Mouse (Mus musculus): ENCODE measurements around the gene Osbpl10. TPM values are rescaled to one million over a fixed set of nuclear protein-coding genes. Genes with fewer than 3 reads are reported as not detected.
A peak's percentile ranks its signal among the peaks of the same experiment; 100 is the strongest.
"Not testable (repeated sequence)": the region's sequence is repeated elsewhere in the genome, so short reads cannot be mapped to it uniquely, and the experiment has no call there.

Osbpl10 gene
- total RNA-seq, 2 experiments from 2014 or later = not detected

- ATAC-seq (replicated peaks; ENCODE audit: poor library complexity) = no peak
Observed at GRCm38 (mm10) chr9:115030581-115030980, 52.2 kb downstream of the Osbpl10 start.

- ATAC-seq (replicated peaks; ENCODE audit: poor library complexity) = not testable (repeated sequence)
Observed at GRCm38 (mm10) chr9:115031046-115031445, 52.7 kb downstream of the Osbpl10 start.

GRCm38 (mm10) chr9:115032786-115033185, 54.4 kb downstream of the Osbpl10 start:
- ATAC-seq (replicated peaks; ENCODE audit: poor library complexity) = no peak

GRCm38 (mm10) chr9:115034271-115034670, 55.9 kb downstream of the Osbpl10 start:
- no peak for ATAC-seq (replicated peaks; ENCODE audit: poor library complexity)

- ATAC-seq (replicated peaks; ENCODE audit: poor library complexity) = no peak
Observed at GRCm38 (mm10) chr9:115034788-115035187, 56.4 kb downstream of the Osbpl10 start.

- no peak for ATAC-seq (replicated peaks; ENCODE audit: poor library complexity)
Observed at GRCm38 (mm10) chr9:115038215-115038614, 59.8 kb downstream of the Osbpl10 start.

GRCm38 (mm10) chr9:115038686-115039085, 60.3 kb downstream of the Osbpl10 start:
- no peak for ATAC-seq (replicated peaks; ENCODE audit: poor library complexity)

- no peak for ATAC-seq (replicated peaks; ENCODE audit: poor library complexity)
Observed at GRCm38 (mm10) chr9:115039245-115039644, 60.9 kb downstream of the Osbpl10 start.

GRCm38 (mm10) chr9:115042571-115042970, 64.2 kb downstream of the Osbpl10 start:
- ATAC-seq (replicated peaks; ENCODE audit: poor library complexity) = no peak

GRCm38 (mm10) chr9:115042971-115043706, 64.8 kb downstream of the Osbpl10 start:
- no peak for ATAC-seq (replicated peaks; ENCODE audit: poor library complexity)

- ATAC-seq (replicated peaks; ENCODE audit: poor library complexity) = no peak
Observed at GRCm38 (mm10) chr9:115043881-115044770, 65.8 kb downstream of the Osbpl10 start.

- no peak for ATAC-seq (replicated peaks; ENCODE audit: poor library complexity)
Observed at GRCm38 (mm10) chr9:115045087-115045800, 66.9 kb downstream of the Osbpl10 start.

GRCm38 (mm10) chr9:115046701-115047100, 68.3 kb downstream of the Osbpl10 start:
- no peak for ATAC-seq (replicated peaks; ENCODE audit: poor library complexity)

GRCm38 (mm10) chr9:115048340-115048739, 70.0 kb downstream of the Osbpl10 start:
- no peak for ATAC-seq (replicated peaks; ENCODE audit: poor library complexity)

- no peak for ATAC-seq (replicated peaks; ENCODE audit: poor library complexity)
Observed at GRCm38 (mm10) chr9:115048861-115049260, 70.5 kb downstream of the Osbpl10 start.

- 0 out of 2 replicates have a peak, but pooled peaks have one; percentile 37 for ATAC-seq (replicated peaks; ENCODE audit: poor library complexity)
Observed at GRCm38 (mm10) chr9:115049981-115050720, 71.8 kb downstream of the Osbpl10 start.

- no peak for ATAC-seq (replicated peaks; ENCODE audit: poor library complexity)
Observed at GRCm38 (mm10) chr9:115051976-115052375, 73.6 kb downstream of the Osbpl10 start.

- ATAC-seq (replicated peaks; ENCODE audit: poor library complexity) = no peak
Observed at GRCm38 (mm10) chr9:115053779-115054178, 75.4 kb downstream of the Osbpl10 start.

- 0 out of 2 replicates have a peak, but pooled peaks have one; percentile 11 for ATAC-seq (replicated peaks; ENCODE audit: poor library complexity)
Observed at GRCm38 (mm10) chr9:115055041-115055830, 76.9 kb downstream of the Osbpl10 start.

GRCm38 (mm10) chr9:115058806-115059205, 80.4 kb downstream of the Osbpl10 start:
- no peak for ATAC-seq (replicated peaks; ENCODE audit: poor library complexity)

Measured in megakaryocyte progenitor cell, adult 5-6 weeks (primary cell).